Mouse (Mus musculus) brain, embryonic 14.5 days (tissue): ENCODE results near the gene Vps52. TPM values are rescaled to one million over a fixed set of nuclear protein-coding genes. Genes with fewer than 3 reads are reported as not detected.

ENCODE experiments used
- DNase-seq: peaks from one replicate; pipeline ENCODE4 v3.0.0-alpha.2; 2011; ENCODE audit warnings: low read depth
- CTCF ChIP-seq: fragments of 200-500 bp; IDR thresholded peaks from 2 replicates; pipeline ENCODE4 v1.5.1; 2012; ENCODE audit warnings: inconsistent platforms, mild to moderate bottlenecking, moderate library complexity, borderline replicate concordance; ENCODE audit not compliant: insufficient read depth, insufficient read length; ENCODE audit errors: extremely low read depth
- POLR2A ChIP-seq: fragments of 200-500 bp; IDR thresholded peaks from 2 replicates; pipeline ENCODE4 v1.6.1; 2012; ENCODE audit warnings: mild to moderate bottlenecking, inconsistent platforms, borderline replicate concordance; ENCODE audit not compliant: poor library complexity, insufficient read depth, insufficient read length, severe bottlenecking; ENCODE audit errors: extremely low read depth
- polyA plus RNA-seq: library from polyadenylated mRNA; depleted of rRNA; stranded (reverse); fragments of >200 nt; gene quantifications from 2 replicates; pipeline ENCODE4 v1.2.3, GENCODE M21; 2012

Vps52 gene
- polyA plus RNA-seq, 1 experiment, result 72.8 TPM

- DNase-seq, result peak; percentile 19
- no peak for TF ChIP-seq POLR2A
- TF ChIP-seq CTCF, result no peak
Measured at GRCm38 (mm10) chr17:33914969-33915391, 40.6 kb upstream of the Vps52 start.

GRCm38 (mm10) chr17:33915671-33916250, 39.9 kb upstream of the Vps52 start, which contains the start of the genes Tapbp and Zbtb22:
Gene Tapbp, plus strand, starts transcription at chr17:33915899.
Gene Zbtb22, plus strand, starts transcription at chr17:33915904.
- peak; percentile 100 for DNase-seq
- TF ChIP-seq CTCF (no peak), POLR2A (no peak)

- no peak for TF ChIP-seq POLR2A
- no peak for TF ChIP-seq CTCF
Measured at GRCm38 (mm10) chr17:33916294-33916693, 39.3 kb upstream of the Vps52 start.

GRCm38 (mm10) chr17:33916847-33917655, 38.6 kb upstream of the Vps52 start:
- DNase-seq, result no peak
- TF ChIP-seq POLR2A (no peak), CTCF (no peak)

More at GRCm38 (mm10) chr17:33916294-33916693, 39.3 kb upstream of the Vps52 start:
- DNase-seq, result no peak

GRCm38 (mm10) chr17:33917656-33918292, 37.8 kb upstream of the Vps52 start:
- TF ChIP-seq CTCF, result no peak
- TF ChIP-seq POLR2A, result no peak
- DNase-seq, result no peak

GRCm38 (mm10) chr17:33918293-33919203, 37.1 kb upstream of the Vps52 start:
- TF ChIP-seq POLR2A, result no peak
- TF ChIP-seq CTCF, result no peak
- no peak for DNase-seq

GRCm38 (mm10) chr17:33919351-33920281, 36.0 kb upstream of the Vps52 start:
- peak; percentile 54 for DNase-seq
- TF ChIP-seq CTCF (no peak), POLR2A (no peak)

GRCm38 (mm10) chr17:33920282-33921097, 35.1 kb upstream of the Vps52 start:
- DNase-seq, result peak; percentile 87
- TF ChIP-seq CTCF (peak; percentile 88), POLR2A (no peak)

- TF ChIP-seq CTCF, result no peak
- TF ChIP-seq POLR2A, result no peak
Measured at GRCm38 (mm10) chr17:33921361-33921760, 34.3 kb upstream of the Vps52 start.

More at GRCm38 (mm10) chr17:33921361-33921760, 34.3 kb upstream of the Vps52 start:
- DNase-seq, result no peak
